Mouse (Mus musculus) heart, embryonic 13.5 days (tissue): ENCODE results near the gene Ifitm5. TPM values are rescaled to one million over a fixed set of nuclear protein-coding genes. Genes with fewer than 3 reads are reported as not detected.

Experiments
- ATAC-seq: fragments of 200-750 bp; cut with Nextera tagmentation; 2 replicates; pipeline ENCODE4 v1.8.0; 2017; ENCODE audit warnings: moderate TSS enrichment; ENCODE audit not compliant: insufficient number of reproducible peaks, low FRiP score, low TSS enrichment; ENCODE audit errors: extremely low read depth
- H3K27ac ChIP-seq: fragments of 300-500 bp; sonication (generic); replicated peaks from 2 replicates; pipeline ENCODE4 v1.5.1; 2015; ENCODE audit warnings: moderate library complexity, mild to moderate bottlenecking, inconsistent platforms
- H3K27me3 ChIP-seq: fragments of 300-500 bp; sonication (generic); replicated peaks from 2 replicates; pipeline ENCODE4 v1.6.1; 2015; ENCODE audit warnings: mild to moderate bottlenecking, inconsistent platforms
- H3K36me3 ChIP-seq: fragments of 300-500 bp; sonication (generic); 2 replicates; pipeline ENCODE4 v1.6.1; 2015; ENCODE audit warnings: mild to moderate bottlenecking, inconsistent platforms
- H3K4me1 ChIP-seq: fragments of 300-500 bp; sonication (generic); 2 replicates; pipeline ENCODE4 v1.6.1; 2015; ENCODE audit warnings: inconsistent platforms
- H3K4me2 ChIP-seq: fragments of 300-500 bp; sonication (generic); 2 replicates; pipeline ENCODE4 v1.6.1; 2015; ENCODE audit warnings: inconsistent platforms, mild to moderate bottlenecking, moderate library complexity
- H3K4me3 ChIP-seq: fragments of 300-500 bp; sonication (generic); 2 replicates; pipeline ENCODE4 v1.5.1; 2015; ENCODE audit warnings: moderate library complexity, mild to moderate bottlenecking, inconsistent platforms
- H3K9ac ChIP-seq: fragments of 300-500 bp; sonication (generic); 2 replicates; pipeline ENCODE4 v1.6.1; 2015; ENCODE audit warnings: inconsistent platforms, mild to moderate bottlenecking, moderate library complexity
- H3K9me3 ChIP-seq: fragments of 300-500 bp; sonication (generic); 2 replicates; pipeline ENCODE4 v1.6.1; 2016; ENCODE audit warnings: inconsistent platforms
- WGBS: fragments of 180-500 bp; shearing (Covaris S2); methylation state at CpG from one replicate; pipeline ENCODE4 v1.1.7; 2015; ENCODE audit warnings: mixed read lengths; 5-methylcytosine and 5-hydroxymethylcytosine counted together
- polyA plus RNA-seq: library from polyadenylated mRNA; unstranded; fragments of >200 nt; fragmentation: Nextera tagmentation; extraction: Ambion mirVana; gene quantifications from 2 replicates; pipeline ENCODE4 v1.2.1, GENCODE M21; 2015

Gene Ifitm5
- polyA plus RNA-seq = 1.2 TPM in 2 replicates

- ATAC-seq = no peak
- peak within 1 kb of the TSS; percentile 22 for H3K27ac ChIP-seq
- WGBS = 78% methylated on average over 16 of the region's 16 CpGs
- peaks cover 74% of the 10 kb centered on the region for H3K4me1 ChIP-seq
- peaks cover 58% of the 10 kb centered on the region for H3K36me3 ChIP-seq
- H3K27me3 ChIP-seq = no peaks in the 10 kb centered on the region
- no peaks in the 10 kb centered on the region for H3K9me3 ChIP-seq
- no peak within 1 kb of the TSS for H3K4me3 ChIP-seq
- 0 out of 2 replicates have a peak within 1 kb of the TSS, but pooled peaks have one; percentile 1 for H3K4me2 ChIP-seq
- H3K9ac ChIP-seq = peak within 1 kb of the TSS; percentile 34; the same call in 1 of the 2 replicates
Measured at GRCm38 (mm10) chr7:140949824-140950530, at the start of gene Ifitm5. Gene Ifitm5, minus strand, starts transcription at chr7:140950291.

GRCm38 (mm10) chr7:140998853-140999700, 49.0 kb upstream of the Ifitm5 start:
- Histone ChIP-seq H3K9me3 (no peaks in the 10 kb centered on the region), H3K36me3 (no peaks in the 10 kb centered on the region), H3K4me2 (no peak overlapping the region), H3K27me3 (no peaks in the 10 kb centered on the region; the same call in 1 of the 2 replicates), H3K4me3 (no peak overlapping the region), H3K27ac (no peak overlapping the region), H3K9ac (no peak overlapping the region), H3K4me1 (no peaks in the 10 kb centered on the region)
- ATAC-seq = no peak
- 78% methylated on average over 11 of the region's 11 CpGs for WGBS

- no peak overlapping the region for H3K4me2 ChIP-seq
- 27% methylated on average over 1 of the region's 1 CpGs for WGBS
- no peak overlapping the region for H3K9ac ChIP-seq
- H3K4me1 ChIP-seq = no peaks in the 10 kb centered on the region
- no peaks in the 10 kb centered on the region for H3K9me3 ChIP-seq
- H3K27me3 ChIP-seq = no peaks in the 10 kb centered on the region; the same call in 1 of the 2 replicates
- no peak overlapping the region for H3K4me3 ChIP-seq
- H3K27ac ChIP-seq = no peak overlapping the region
- ATAC-seq = no peak
- no peaks in the 10 kb centered on the region for H3K36me3 ChIP-seq
Measured at GRCm38 (mm10) chr7:140997817-140998216, 47.7 kb upstream of the Ifitm5 start.

- no peak for ATAC-seq
- 73% methylated on average over 14 of the region's 14 CpGs for WGBS
- H3K36me3 ChIP-seq = no peaks in the 10 kb centered on the region
Measured at GRCm38 (mm10) chr7:140991117-140991689, 41.1 kb upstream of the Ifitm5 start.

GRCm38 (mm10) chr7:140990622-140991021, 40.5 kb upstream of the Ifitm5 start:
- H3K9me3 ChIP-seq = no peaks in the 10 kb centered on the region
- 54% methylated on average over 5 of the region's 5 CpGs for WGBS
- H3K27ac ChIP-seq = no peak overlapping the region
- no peak overlapping the region for H3K4me3 ChIP-seq
- no peak overlapping the region for H3K9ac ChIP-seq
- H3K27me3 ChIP-seq = peaks cover 11% of the 10 kb centered on the region; the same call in 1 of the 2 replicates
- no peaks in the 10 kb centered on the region for H3K36me3 ChIP-seq
- H3K4me2 ChIP-seq = no peak overlapping the region
- ATAC-seq = no peak
- no peaks in the 10 kb centered on the region for H3K4me1 ChIP-seq

More at GRCm38 (mm10) chr7:140991117-140991689, 41.1 kb upstream of the Ifitm5 start:
- peaks cover 11% of the 10 kb centered on the region; the same call in 1 of the 2 replicates for H3K27me3 ChIP-seq
- no peaks in the 10 kb centered on the region for H3K4me1 ChIP-seq
- H3K9me3 ChIP-seq = no peaks in the 10 kb centered on the region
- no peak overlapping the region for H3K4me3 ChIP-seq
- no peak overlapping the region for H3K4me2 ChIP-seq
- H3K9ac ChIP-seq = no peak overlapping the region
- H3K27ac ChIP-seq = no peak overlapping the region

- H3K4me1 ChIP-seq = no peaks in the 10 kb centered on the region
- no peak overlapping the region for H3K27ac ChIP-seq
- peaks cover 11% of the 10 kb centered on the region; the same call in 1 of the 2 replicates for H3K27me3 ChIP-seq
- WGBS = 58% methylated on average over 6 of the region's 6 CpGs
- H3K4me2 ChIP-seq = no peak overlapping the region
- no peak overlapping the region for H3K9ac ChIP-seq
- no peak for ATAC-seq
- no peaks in the 10 kb centered on the region for H3K9me3 ChIP-seq
- no peaks in the 10 kb centered on the region for H3K36me3 ChIP-seq
- no peak overlapping the region for H3K4me3 ChIP-seq
Measured at GRCm38 (mm10) chr7:140990185-140990584, 40.1 kb upstream of the Ifitm5 start.

GRCm38 (mm10) chr7:140989022-140989421, 38.9 kb upstream of the Ifitm5 start:
- Histone ChIP-seq H3K9ac (no peak overlapping the region), H3K27ac (no peak overlapping the region), H3K9me3 (no peaks in the 10 kb centered on the region), H3K4me2 (no peak overlapping the region), H3K27me3 (peaks cover 12% of the 10 kb centered on the region; the same call in 1 of the 2 replicates), H3K36me3 (no peaks in the 10 kb centered on the region), H3K4me3 (no peak overlapping the region), H3K4me1 (no peaks in the 10 kb centered on the region)
- 62% methylated on average over 4 of the region's 4 CpGs for WGBS
- ATAC-seq = no peak

GRCm38 (mm10) chr7:140987182-140988138, 37.4 kb upstream of the Ifitm5 start:
- Histone ChIP-seq H3K9ac (no peak overlapping the region), H3K9me3 (no peaks in the 10 kb centered on the region), H3K27ac (no peak overlapping the region), H3K27me3 (peaks cover 23% of the 10 kb centered on the region; the same call in 1 of the 2 replicates), H3K36me3 (no peaks in the 10 kb centered on the region), H3K4me3 (no peak overlapping the region), H3K4me2 (no peak overlapping the region), H3K4me1 (no peaks in the 10 kb centered on the region)
- WGBS = 73% methylated on average over 17 of the region's 17 CpGs
- ATAC-seq = no peak

GRCm38 (mm10) chr7:140982971-140983370, 32.9 kb upstream of the Ifitm5 start:
- 67% methylated on average over 7 of the region's 7 CpGs for WGBS

GRCm38 (mm10) chr7:140981704-140982103, 31.6 kb upstream of the Ifitm5 start:
- no peak overlapping the region for H3K9ac ChIP-seq
- ATAC-seq = no peak
- peaks cover 12% of the 10 kb centered on the region; the same call in 1 of the 2 replicates for H3K27me3 ChIP-seq
- H3K36me3 ChIP-seq = no peaks in the 10 kb centered on the region
- H3K4me1 ChIP-seq = no peaks in the 10 kb centered on the region
- H3K4me3 ChIP-seq = no peak overlapping the region
- no peak overlapping the region for H3K27ac ChIP-seq
- 74% methylated on average over 8 of the region's 8 CpGs for WGBS
- no peaks in the 10 kb centered on the region for H3K9me3 ChIP-seq
- H3K4me2 ChIP-seq = no peak overlapping the region

More at GRCm38 (mm10) chr7:140982971-140983370, 32.9 kb upstream of the Ifitm5 start:
- Histone ChIP-seq H3K36me3 (no peaks in the 10 kb centered on the region), H3K9me3 (no peaks in the 10 kb centered on the region), H3K27ac (no peak overlapping the region), H3K9ac (no peak overlapping the region), H3K4me2 (no peak overlapping the region), H3K27me3 (peaks cover 12% of the 10 kb centered on the region; the same call in 1 of the 2 replicates), H3K4me1 (no peaks in the 10 kb centered on the region), H3K4me3 (no peak overlapping the region)
- no peak for ATAC-seq
